Mouse (Mus musculus): Measurements from ENCODE around the gene Rnase2b. TPM values are rescaled to one million over a fixed set of nuclear protein-coding genes. Genes with fewer than 3 reads are reported as not detected.

Rnase2b gene
- total RNA-seq, 2 experiments from 2014 or later: not detected

Other genes starting within 250 kb of the Rnase2b start
- 10 to 100 TPM; 59.4 to 63.9 TPM for gene Osgep, start 237.4 kb upstream of the Rnase2b start, total RNA-seq (2021)
- 10 to 100 TPM; 26.3 to 29.4 TPM for gene Apex1, start 237.3 kb upstream of the Rnase2b start, total RNA-seq (2021)
- gene Pip4p1, start 231.4 kb upstream of the Rnase2b start, total RNA-seq (2021): 10 to 100 TPM; 19.2 to 21.8 TPM
- 10 to 100 TPM; 15.6 to 17.3 TPM for gene Pnp, start 231.2 kb upstream of the Rnase2b start, total RNA-seq (2021)
- 10 to 100 TPM; 11.1 to 13.0 TPM for gene Gm49342, start 217.7 kb upstream of the Rnase2b start, total RNA-seq (2021)
- gene Pnp2, start 206.3 kb upstream of the Rnase2b start, total RNA-seq (2021): 1 to 10 TPM in 1 of 2 experiments, under 1 TPM in 1; 0.39 to 1.2 TPM
- gene Rnase10, start 154.5 kb upstream of the Rnase2b start, total RNA-seq (2021): under 1 TPM in 1 of 2 experiments, not detected in 1; 0.22 TPM
- not detected for gene Rnase9, start 120.4 kb upstream of the Rnase2b start, total RNA-seq (2021)
- not detected for gene Rnase11, start 112.1 kb upstream of the Rnase2b start, total RNA-seq (2021)
- gene Rnase12, start 104.6 kb upstream of the Rnase2b start, total RNA-seq (2021): not detected
- not detected for gene Olfr750, start 87.8 kb upstream of the Rnase2b start, total RNA-seq (2021)
- 10 to 100 TPM; 45.7 to 58.6 TPM for gene Rnase4, start 71.2 kb upstream of the Rnase2b start, total RNA-seq (2021)
- gene Ang, start 71.1 kb upstream of the Rnase2b start, total RNA-seq (2021): 1 to 10 TPM; 5.8 to 6.5 TPM
- gene Eddm3b, start 47.8 kb upstream of the Rnase2b start, total RNA-seq (2021): not detected
- 1 to 10 TPM in 1 of 2 experiments, under 1 TPM in 1; 0.43 to 1.1 TPM for gene Rnase6, start 38.4 kb upstream of the Rnase2b start, total RNA-seq (2021)
- not detected for gene Rnase1, start 15.5 kb upstream of the Rnase2b start, total RNA-seq (2021)
- gene Ang2, start 36.9 kb downstream of the Rnase2b start, total RNA-seq (2021): not detected
- gene Ear14, start 41.1 kb downstream of the Rnase2b start, total RNA-seq (2021): not detected
- not detected for gene Rnase2a, start 93.9 kb downstream of the Rnase2b start, total RNA-seq (2021)
- not detected for gene Gm7247, start 199.5 kb downstream of the Rnase2b start, total RNA-seq (2021)
- gene Vmn2r88, start 248.6 kb downstream of the Rnase2b start, total RNA-seq (2021): not detected